Comparison of ENCODE assay signal across 14 mouse cellular contexts in genomic region chr5:140621517-140621916, GRCm38 (mm10). TPM values are rescaled to one million over a fixed set of nuclear protein-coding genes. Genes with fewer than 3 reads are reported as not detected.
DNase-seq lines count a peak whose midpoint lies in the region; ATAC-seq and TF ChIP-seq lines count a peak whose summit lies in the region.
"Had no signal": no experiment of that assay in that cellular context is flagged by ENCODE, and none has a peak within 500 bp of the region (broad histone marks: within the 10 kb centered on the region; RNA-seq: fewer than 3 reads in every experiment).

No protein-coding gene starts in this region.

- ATAC-seq in midbrain, embryonic 11.5 days (ENCODE audit: low FRiP score), result no peak
- no peak for ATAC-seq in forebrain, embryonic 14.5 days
- ATAC-seq in midbrain, postnatal 0 days (ENCODE audit: low FRiP score), result no peak

- peak overlapping the region; percentile 49; the same call in 1 of the 2 replicates for H3K27ac ChIP-seq in heart, embryonic 10.5 days
- H3K27ac ChIP-seq in midbrain, embryonic 10.5 days (replicated peaks), result peak overlapping the region; percentile 38; the same call in 1 of the 2 replicates
- H3K27ac ChIP-seq in midbrain, embryonic 11.5 days (ENCODE audit: low read depth, low read length), result no peak overlapping the region
- peak overlapping the region; percentile 59; the same call in 1 of the 2 replicates for H3K27ac ChIP-seq in forebrain, embryonic 14.5 days (ENCODE audit: low read depth, low read length)
- peak overlapping the region; percentile 32; the same call in 1 of the 2 replicates for H3K27ac ChIP-seq in midbrain, postnatal 0 days (ENCODE audit: low read depth, low read length)
- H3K27ac ChIP-seq: heart, embryonic 13.5 days; liver, embryonic 13.5 days had no signal

- no peak overlapping the region for H3K4me3 ChIP-seq in heart, embryonic 10.5 days
- no peak overlapping the region for H3K4me3 ChIP-seq in midbrain, embryonic 10.5 days
- no peak overlapping the region for H3K4me3 ChIP-seq in midbrain, embryonic 11.5 days (ENCODE audit: low read depth, low read length)
- H3K4me3 ChIP-seq in forebrain, embryonic 14.5 days (ENCODE audit: low read depth, low read length), result no peak overlapping the region
- no peak overlapping the region for H3K4me3 ChIP-seq in midbrain, postnatal 0 days (ENCODE audit: low read depth, low read length)
- H3K4me3 ChIP-seq: erythroblast, embryonic 14.5 days; heart, embryonic 13.5 days; liver, embryonic 13.5 days had no signal

- H3K4me1 ChIP-seq in heart, embryonic 10.5 days, result no peaks in the 10 kb centered on the region; the same call in none of the 2 replicates
- H3K4me1 ChIP-seq in midbrain, embryonic 10.5 days, result peaks cover 18% of the 10 kb centered on the region
- H3K4me1 ChIP-seq in midbrain, embryonic 11.5 days (ENCODE audit: control insufficient read depth, insufficient read depth, low read length), result no peaks in the 10 kb centered on the region
- H3K4me1 ChIP-seq in forebrain, embryonic 14.5 days (ENCODE audit: control insufficient read depth, insufficient read depth, low read length), result no peaks in the 10 kb centered on the region
- no peaks in the 10 kb centered on the region for H3K4me1 ChIP-seq in midbrain, postnatal 0 days (ENCODE audit: insufficient read depth, low read length)

- intact Hi-C loops in heart, postnatal 10 days (cut with DNase I), result loop anchor here (10.0 kb wide), 1 partner anchor 197 kb away; no protein-coding TSS in a partner anchor

- H3K4me2 ChIP-seq in midbrain, embryonic 11.5 days, result no peak overlapping the region
- H3K4me2 ChIP-seq in forebrain, embryonic 14.5 days (ENCODE audit: low read length), result no peak overlapping the region
- H3K4me2 ChIP-seq in midbrain, postnatal 0 days (ENCODE audit: low read depth, low read length, poor library complexity, severe bottlenecking), result no peak overlapping the region
- H3K4me2 ChIP-seq: heart, embryonic 13.5 days; liver, embryonic 13.5 days had no signal

- no peaks in the 10 kb centered on the region for H3K27me3 ChIP-seq in heart, embryonic 10.5 days (ENCODE audit: insufficient read depth, poor library complexity, severe bottlenecking)
- no peaks in the 10 kb centered on the region for H3K27me3 ChIP-seq in midbrain, embryonic 10.5 days (ENCODE audit: low read depth, poor library complexity, severe bottlenecking)
- no peaks in the 10 kb centered on the region for H3K27me3 ChIP-seq in midbrain, embryonic 11.5 days (ENCODE audit: control insufficient read depth, insufficient read depth, low read length)
- no peaks in the 10 kb centered on the region for H3K27me3 ChIP-seq in forebrain, embryonic 14.5 days (replicated peaks; ENCODE audit: control insufficient read depth, insufficient read depth, low read length)
- no peaks in the 10 kb centered on the region for H3K27me3 ChIP-seq in midbrain, postnatal 0 days (ENCODE audit: insufficient read depth, low read length)
- H3K27me3 ChIP-seq: heart, embryonic 13.5 days; liver, embryonic 13.5 days had no signal

- TF ChIP-seq CTCF in midbrain, postnatal 0 days (IDR thresholded peaks at IDR 0.05), result no peak

- peak; percentile 69 for DNase-seq in heart, embryonic 10.5 days (ENCODE audit: low spot score)
- DNase-seq in heart, postnatal 10 days, result no peak
- no peak for DNase-seq in midbrain, embryonic 10.5 days (ENCODE audit: low spot score)
- no peak for DNase-seq in midbrain, embryonic 11.5 days (ENCODE audit: low spot score, missing footprints)
- no peak for DNase-seq in forebrain, embryonic 14.5 days (ENCODE audit: low spot score)
- no peak for DNase-seq in midbrain, postnatal 0 days (ENCODE audit: low spot score)
- DNase-seq in cerebellum, adult 9-11 months, result no peak
- no peak for DNase-seq in spleen, postnatal 10 days (ENCODE audit: low spot score in 2 of 2)
- DNase-seq: cerebellum, adult 11 months; kidney, postnatal 25 days; liver, embryonic 13.5 days had no signal

- 72% methylated on average over 10 of the region's 10 CpGs for WGBS in heart, embryonic 10.5 days
- 78% methylated on average over 10 of the region's 10 CpGs for WGBS in midbrain, embryonic 10.5 days
- WGBS in midbrain, embryonic 11.5 days, result 81% methylated on average over 10 of the region's 10 CpGs
- 67% methylated on average over 10 of the region's 10 CpGs for WGBS in forebrain, embryonic 14.5 days
- WGBS in midbrain, postnatal 0 days, result 64% methylated on average over 10 of the region's 10 CpGs

- no peaks in the 10 kb centered on the region for H3K9me3 ChIP-seq in heart, embryonic 10.5 days
- H3K9me3 ChIP-seq in midbrain, embryonic 10.5 days (replicated peaks), result no peaks in the 10 kb centered on the region
- H3K9me3 ChIP-seq in midbrain, embryonic 11.5 days (ENCODE audit: control insufficient read depth, low read length), result no peaks in the 10 kb centered on the region
- H3K9me3 ChIP-seq in forebrain, embryonic 14.5 days (replicated peaks; ENCODE audit: control insufficient read depth, low read length), result no peaks in the 10 kb centered on the region
- no peaks in the 10 kb centered on the region for H3K9me3 ChIP-seq in midbrain, postnatal 0 days (ENCODE audit: low read length)
- H3K9me3 ChIP-seq: heart, embryonic 13.5 days; liver, embryonic 13.5 days had no signal

- H3K36me3 ChIP-seq in heart, embryonic 10.5 days, result peaks cover 53% of the 10 kb centered on the region
- H3K36me3 ChIP-seq in midbrain, embryonic 10.5 days, result peaks cover 74% of the 10 kb centered on the region
- peaks cover 31% of the 10 kb centered on the region for H3K36me3 ChIP-seq in midbrain, embryonic 11.5 days (ENCODE audit: control insufficient read depth, insufficient read depth, low read length)
- peaks cover 56% of the 10 kb centered on the region for H3K36me3 ChIP-seq in forebrain, embryonic 14.5 days (ENCODE audit: control insufficient read depth, insufficient read depth, low read length)
- H3K36me3 ChIP-seq in midbrain, postnatal 0 days (ENCODE audit: insufficient read depth, low read length), result peaks cover 41% of the 10 kb centered on the region

- H3K9ac ChIP-seq in midbrain, embryonic 11.5 days (ENCODE audit: low read length), result no peak overlapping the region
- peak overlapping the region; percentile 13; the same call in 1 of the 2 replicates for H3K9ac ChIP-seq in forebrain, embryonic 14.5 days (ENCODE audit: low read length)
- no peak overlapping the region for H3K9ac ChIP-seq in midbrain, postnatal 0 days (replicated peaks; ENCODE audit: low read length, poor library complexity, severe bottlenecking)
- H3K9ac ChIP-seq: heart, embryonic 13.5 days; liver, embryonic 13.5 days had no signal

RNA-seq across cellular contexts. Expression of gene Lfng, which starts 14.4 kb away (rescaled TPM):
- polyA plus RNA-seq in heart, embryonic 10.5 days (2016; fragmentation: Nextera tagmentation; extraction: Ambion mirVana), result 3.8 and 4.7 TPM in 2 replicates
- total RNA-seq in heart, postnatal 10 days (2021), result 10 to 100 TPM; 14.1 to 15.7 TPM
- 43.7 and 50.8 TPM in 2 replicates for polyA plus RNA-seq in midbrain, embryonic 10.5 days (2016; fragmentation: Nextera tagmentation; extraction: Ambion mirVana)
- polyA plus RNA-seq in midbrain, embryonic 11.5 days (2014; fragmentation: Nextera tagmentation; extraction: Ambion mirVana), result 38.3 and 40.5 TPM in 2 replicates
- 30.9 TPM in 2 replicates for polyA plus RNA-seq in forebrain, embryonic 14.5 days (2014; fragmentation: Nextera tagmentation; extraction: Ambion mirVana)
- 55.6 and 56.6 TPM in 2 replicates for total RNA-seq in midbrain, postnatal 0 days (2014; rRNA removed)
- 20.1 and 22.5 TPM in 2 replicates for polyA plus RNA-seq in midbrain, postnatal 0 days (2015; fragmentation: Nextera tagmentation; extraction: Ambion mirVana)

RNA-seq across cellular contexts. Expression of gene Ttyh3, which starts 27.3 kb away (rescaled TPM):
- polyA plus RNA-seq in heart, embryonic 10.5 days (2016; fragmentation: Nextera tagmentation; extraction: Ambion mirVana), result 23.5 and 32.9 TPM in 2 replicates
- total RNA-seq in heart, postnatal 10 days (2021), result 10 to 100 TPM; 58.4 to 61.4 TPM
- 28.6 and 36.2 TPM in 2 replicates for polyA plus RNA-seq in midbrain, embryonic 10.5 days (2016; fragmentation: Nextera tagmentation; extraction: Ambion mirVana)
- polyA plus RNA-seq in midbrain, embryonic 11.5 days (2014; fragmentation: Nextera tagmentation; extraction: Ambion mirVana), result 42.9 and 46.4 TPM in 2 replicates
- polyA plus RNA-seq in forebrain, embryonic 14.5 days (2014; fragmentation: Nextera tagmentation; extraction: Ambion mirVana), result 65.8 and 72.3 TPM in 2 replicates
- 196 and 204 TPM in 2 replicates for total RNA-seq in midbrain, postnatal 0 days (2014; rRNA removed)
- polyA plus RNA-seq in midbrain, postnatal 0 days (2015; fragmentation: Nextera tagmentation; extraction: Ambion mirVana), result 52.0 and 56.6 TPM in 2 replicates

RNA-seq across cellular contexts. Expression of gene Grifin, which starts 56.6 kb away (rescaled TPM):
- not detected in 2 replicates for polyA plus RNA-seq in heart, embryonic 10.5 days (2016; fragmentation: Nextera tagmentation; extraction: Ambion mirVana)
- not detected for total RNA-seq in heart, postnatal 10 days (2021)
- polyA plus RNA-seq in midbrain, embryonic 10.5 days (2016; fragmentation: Nextera tagmentation; extraction: Ambion mirVana), result 0.62 and 0.63 TPM in 2 replicates
- polyA plus RNA-seq in midbrain, embryonic 11.5 days (2014; fragmentation: Nextera tagmentation; extraction: Ambion mirVana), result 0.39 TPM in 1 of 2 replicates, not detected in the other
- 0.38 TPM in 1 of 2 replicates, not detected in the other for polyA plus RNA-seq in forebrain, embryonic 14.5 days (2014; fragmentation: Nextera tagmentation; extraction: Ambion mirVana)
- not detected in 2 replicates for total RNA-seq in midbrain, postnatal 0 days (2014; rRNA removed)
- 0.39 TPM in 1 of 2 replicates, not detected in the other for polyA plus RNA-seq in midbrain, postnatal 0 days (2015; fragmentation: Nextera tagmentation; extraction: Ambion mirVana)
- total RNA-seq: megakaryocyte-erythroid progenitor cell, adult 5-6 weeks had no signal
- polyA plus RNA-seq: heart, embryonic 13.5 days had no signal
